Mouse (Mus musculus) spleen, adult 18-20 months (tissue): ENCODE data around the gene Cadps2.

Source experiments
- DNase-seq, 2 experiments: peaks; one replicate each; pipeline ENCODE4 v3.0.0; 2022; ENCODE audit warnings: mixed read lengths in 2 of 2

Cadps2 gene

DNA sequence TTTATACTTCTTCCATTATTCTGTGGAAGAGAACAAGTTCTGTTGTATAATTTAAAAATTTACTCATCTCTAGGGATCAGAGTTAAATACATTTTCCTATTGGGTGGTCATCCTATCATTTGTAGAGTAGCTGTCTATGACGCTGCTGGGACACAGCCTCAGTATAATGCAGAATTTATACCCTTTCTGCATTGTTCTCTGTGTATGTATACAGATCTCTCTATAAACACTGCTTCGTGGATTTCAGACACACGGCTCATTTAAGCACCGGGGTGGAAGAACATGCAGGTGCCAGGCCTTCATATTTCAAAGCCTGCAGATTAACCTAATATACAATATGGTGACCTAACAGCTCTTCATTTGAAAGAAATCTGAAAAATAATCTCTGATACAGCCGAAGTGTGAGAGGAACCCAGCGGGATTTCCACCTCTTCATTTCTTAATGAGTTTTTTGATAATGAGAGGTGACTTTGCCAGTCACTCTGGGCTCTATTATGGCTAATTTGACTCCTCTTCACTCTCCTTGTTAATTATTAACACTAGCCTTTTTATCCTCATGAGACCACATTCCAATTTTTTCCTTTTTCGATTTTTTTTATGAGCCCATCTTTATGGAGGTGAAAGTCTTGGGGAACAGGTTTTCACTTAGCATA is 501.7 kb downstream of the Cadps2 start:
- no peak for DNase-seq

- DNase-seq, result no peak
Measured at GRCm38 (mm10) chr6:23314945-23315344, 524.3 kb downstream of the Cadps2 start.

DNA sequence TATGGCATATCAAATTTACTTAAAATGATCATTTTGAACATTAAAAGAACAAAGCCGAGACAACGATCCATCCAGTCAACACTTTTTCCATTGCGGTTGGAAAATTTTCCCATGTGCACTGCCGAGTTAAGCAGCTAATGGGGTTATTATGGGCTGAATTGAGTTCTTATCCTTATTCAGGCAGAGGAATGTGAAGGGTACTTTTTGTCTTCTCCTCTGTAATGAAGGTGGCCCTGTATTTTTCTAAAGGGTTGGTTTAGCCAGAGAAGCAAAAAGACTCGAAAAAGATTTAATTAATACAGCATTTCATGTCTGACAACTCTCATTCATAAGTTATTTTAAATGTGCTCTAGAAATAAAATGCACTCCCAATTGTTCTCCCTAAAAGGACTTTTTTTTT is 524.9 kb downstream of the Cadps2 start:
- no peak for DNase-seq

- DNase-seq, result no peak
Measured at GRCm38 (mm10) chr6:23306046-23306445, 533.2 kb downstream of the Cadps2 start.

DNA sequence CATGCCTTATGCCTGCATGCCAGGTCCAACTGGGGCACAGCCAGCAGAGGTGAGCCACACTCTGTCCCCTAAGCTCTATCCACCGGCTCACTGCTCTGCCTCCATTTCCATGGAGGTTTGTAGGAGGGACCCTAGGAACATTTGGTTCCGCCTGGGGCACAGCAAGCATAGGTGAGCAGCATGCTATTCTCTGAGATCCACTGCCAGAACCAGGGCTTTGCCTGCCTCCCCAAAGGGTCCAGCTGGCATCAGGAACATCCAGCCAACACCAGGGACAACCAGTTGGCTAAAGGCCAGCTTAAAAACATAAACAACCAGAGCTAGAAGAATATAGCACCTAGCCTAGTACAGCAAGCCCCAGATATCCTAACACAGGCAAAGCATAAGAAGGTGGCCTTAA is 540.6 kb downstream of the Cadps2 start:
- no peak for DNase-seq

GRCm38 (mm10) chr6:23294685-23295084 is 544.5 kb downstream of the Cadps2 start:
- DNase-seq, result no peak

DNA sequence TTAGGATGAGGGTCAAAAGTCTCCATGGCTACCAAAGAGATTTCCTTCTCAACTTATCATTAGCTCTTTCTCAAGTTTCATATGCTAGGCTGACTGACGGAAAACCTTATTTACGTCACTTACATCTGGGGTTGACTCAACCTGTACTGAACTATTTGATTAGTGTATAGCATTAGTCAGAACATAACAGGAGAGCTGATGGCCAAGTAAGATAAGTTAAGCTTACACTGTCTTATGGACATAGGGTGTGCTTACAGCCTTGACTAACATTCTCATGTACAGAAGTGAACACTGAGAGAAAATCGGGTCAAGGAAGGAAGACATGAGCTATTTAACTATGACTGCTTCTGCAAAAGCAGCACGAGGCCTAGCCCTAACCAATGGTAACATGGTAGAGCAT is 550.5 kb downstream of the Cadps2 start:
- DNase-seq, result no peak

DNA sequence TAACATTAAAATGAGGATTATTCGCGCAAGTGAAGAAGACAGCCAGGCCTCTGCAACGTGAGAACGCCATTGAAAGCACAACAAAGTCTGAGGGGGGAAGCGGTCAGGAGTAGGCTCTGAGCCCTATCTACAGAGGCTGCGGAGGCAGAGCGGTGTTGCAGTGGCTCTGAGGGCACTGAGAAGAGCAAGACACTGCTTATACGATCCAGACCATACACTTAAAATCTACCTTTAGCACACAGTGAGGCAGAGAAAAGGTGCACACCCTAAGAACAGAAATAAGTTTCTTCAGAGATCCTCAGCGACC is 557.8 kb downstream of the Cadps2 start:
- no peak for DNase-seq

DNA sequence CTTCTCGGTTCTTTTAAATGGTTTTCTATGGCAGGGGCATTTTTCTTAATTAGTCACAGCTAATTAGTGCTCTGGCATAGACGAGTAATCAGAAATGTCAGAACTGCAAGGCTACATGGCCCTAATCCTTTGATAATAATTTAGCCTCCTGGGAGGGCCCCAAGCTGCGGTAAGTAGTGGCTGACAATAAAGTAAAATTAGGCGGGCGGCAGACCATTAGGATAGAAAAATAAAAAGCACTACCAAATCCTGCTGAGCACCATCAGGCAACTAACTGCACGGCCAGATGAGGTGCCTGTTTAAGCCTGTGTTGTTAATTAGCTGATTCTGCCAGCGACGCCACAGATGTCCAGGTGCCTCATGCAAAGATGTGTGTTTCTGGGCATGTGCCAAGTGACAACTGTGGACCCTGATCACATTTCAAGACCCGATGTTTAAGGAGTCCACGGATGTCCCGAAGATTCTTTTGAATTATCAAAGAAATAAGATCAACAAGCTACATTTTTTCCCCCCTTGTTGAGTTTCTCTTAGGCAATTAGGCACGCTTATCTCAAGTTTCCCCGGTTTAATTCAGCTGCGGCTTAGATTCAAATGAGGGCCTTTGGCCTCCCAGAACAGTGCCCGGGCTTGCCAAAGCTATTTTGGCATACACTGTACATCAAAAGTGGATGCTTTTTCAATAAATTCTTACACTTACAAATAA is 558.3 kb downstream of the Cadps2 start:
- no peak for DNase-seq

- no peak for DNase-seq
Measured at GRCm38 (mm10) chr6:23273483-23273882, 565.7 kb downstream of the Cadps2 start.

- DNase-seq, result no peak
Measured at GRCm38 (mm10) chr6:23272979-23273378, 566.2 kb downstream of the Cadps2 start.

DNA sequence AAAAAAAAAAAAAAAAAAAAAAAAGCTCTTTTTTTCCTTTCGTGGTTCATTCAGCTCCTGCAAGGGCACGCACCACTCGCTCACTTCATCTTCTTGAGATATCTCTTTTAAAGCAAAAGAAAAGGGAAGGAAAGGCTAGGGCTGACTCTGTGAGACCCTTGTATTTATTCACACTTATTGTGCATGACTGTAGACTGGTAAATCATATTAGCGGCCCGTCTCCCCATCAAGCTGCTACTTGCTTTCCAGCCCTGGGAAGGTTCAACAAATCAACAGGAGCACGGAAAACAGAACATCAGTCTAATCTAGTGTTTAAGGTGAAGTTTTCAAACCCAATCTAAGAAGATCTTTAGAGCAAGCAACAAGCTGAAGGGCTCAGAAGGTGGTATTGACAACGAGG is 566.7 kb downstream of the Cadps2 start:
- DNase-seq, result no peak

DNA sequence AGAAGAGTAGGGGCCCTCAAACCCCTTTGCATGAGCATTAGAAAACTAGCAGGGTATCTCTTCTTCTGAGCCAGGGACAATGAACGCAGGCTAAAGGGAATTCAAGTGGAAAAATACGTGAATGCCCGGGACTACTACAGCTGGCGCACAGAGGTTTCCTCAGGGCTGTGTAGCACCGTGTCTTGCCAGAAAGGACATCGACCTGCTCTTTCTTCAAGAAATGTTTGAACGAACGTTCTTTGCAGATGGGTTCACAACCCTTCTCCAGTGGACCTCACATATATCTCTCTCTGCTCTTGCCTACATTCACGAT is 578.5 kb downstream of the Cadps2 start:
- DNase-seq, result no peak

GRCm38 (mm10) chr6:23260016-23260737 is 579.0 kb downstream of the Cadps2 start:
- no peak for DNase-seq

GRCm38 (mm10) chr6:23257981-23258380 is 581.2 kb downstream of the Cadps2 start:
- DNase-seq, result no peak

DNA sequence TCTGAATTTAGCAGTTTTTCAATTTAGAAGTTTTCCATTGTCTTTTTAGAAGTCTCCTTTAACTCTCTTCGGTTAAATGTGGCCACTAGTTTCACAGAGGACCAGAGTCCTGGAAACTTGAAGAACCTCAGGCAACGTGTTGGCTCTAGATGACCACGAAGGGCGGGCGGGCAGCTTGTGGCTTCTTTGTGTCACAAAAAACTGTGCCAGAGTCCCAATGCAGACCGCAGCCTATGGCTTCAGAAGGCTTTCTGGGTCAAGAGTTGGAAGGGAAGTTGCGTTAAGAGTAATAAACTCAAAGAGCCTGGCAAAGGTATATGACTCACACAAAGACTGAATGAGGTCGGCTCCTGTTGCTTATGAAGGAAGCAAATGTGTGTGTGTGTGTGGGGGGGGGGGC is 584.1 kb downstream of the Cadps2 start:
- no peak for DNase-seq

- no peak for DNase-seq
Measured at GRCm38 (mm10) chr6:23254644-23255043, 584.6 kb downstream of the Cadps2 start.

DNA sequence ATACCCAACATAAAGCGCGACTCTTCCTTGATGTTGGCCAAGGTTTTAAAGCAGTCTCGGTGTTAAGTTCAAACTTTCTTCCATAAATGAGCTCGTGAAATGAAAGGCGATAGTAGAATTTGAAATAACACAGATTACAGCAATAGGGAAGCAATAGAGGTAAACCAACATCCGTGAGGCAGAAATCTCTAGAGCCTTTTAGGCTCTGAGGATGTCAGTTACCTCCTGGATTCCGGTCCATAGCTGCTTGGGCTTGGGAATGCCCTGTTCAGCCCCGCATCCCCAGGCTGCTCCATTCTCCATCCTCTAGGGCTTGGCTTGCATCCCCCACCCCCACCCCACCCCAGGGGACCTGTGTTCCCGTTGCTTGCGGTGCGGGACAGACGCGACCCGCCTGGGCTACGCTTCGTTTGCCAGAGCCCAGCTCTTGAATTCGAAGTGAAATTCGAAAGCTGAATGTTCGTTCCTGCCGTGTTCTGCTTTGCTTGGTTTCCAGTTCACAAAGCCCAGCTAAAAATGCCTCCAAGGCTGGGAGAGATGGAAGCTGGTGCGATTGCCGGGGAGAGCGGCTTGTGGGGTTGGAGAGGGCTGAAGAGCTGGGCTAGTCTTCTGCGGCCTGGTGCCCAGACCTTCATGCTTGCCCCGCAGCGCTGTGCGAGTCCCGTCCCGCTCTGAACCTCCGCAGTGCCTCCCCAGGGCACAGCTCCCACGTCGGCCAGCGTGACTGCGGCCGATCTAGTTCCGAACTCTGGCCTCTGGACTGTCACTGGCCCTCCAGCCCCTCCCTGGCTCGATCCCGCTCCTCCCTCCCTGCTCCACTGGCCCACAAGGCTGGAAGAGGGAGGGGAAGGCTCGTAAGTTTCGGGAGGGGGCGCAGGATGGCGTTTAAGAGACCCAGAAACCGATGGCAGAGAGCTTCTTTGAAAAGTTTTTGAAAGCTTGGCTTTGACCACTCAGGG is 585.6 kb downstream of the Cadps2 start:
- no peak for DNase-seq

DNA sequence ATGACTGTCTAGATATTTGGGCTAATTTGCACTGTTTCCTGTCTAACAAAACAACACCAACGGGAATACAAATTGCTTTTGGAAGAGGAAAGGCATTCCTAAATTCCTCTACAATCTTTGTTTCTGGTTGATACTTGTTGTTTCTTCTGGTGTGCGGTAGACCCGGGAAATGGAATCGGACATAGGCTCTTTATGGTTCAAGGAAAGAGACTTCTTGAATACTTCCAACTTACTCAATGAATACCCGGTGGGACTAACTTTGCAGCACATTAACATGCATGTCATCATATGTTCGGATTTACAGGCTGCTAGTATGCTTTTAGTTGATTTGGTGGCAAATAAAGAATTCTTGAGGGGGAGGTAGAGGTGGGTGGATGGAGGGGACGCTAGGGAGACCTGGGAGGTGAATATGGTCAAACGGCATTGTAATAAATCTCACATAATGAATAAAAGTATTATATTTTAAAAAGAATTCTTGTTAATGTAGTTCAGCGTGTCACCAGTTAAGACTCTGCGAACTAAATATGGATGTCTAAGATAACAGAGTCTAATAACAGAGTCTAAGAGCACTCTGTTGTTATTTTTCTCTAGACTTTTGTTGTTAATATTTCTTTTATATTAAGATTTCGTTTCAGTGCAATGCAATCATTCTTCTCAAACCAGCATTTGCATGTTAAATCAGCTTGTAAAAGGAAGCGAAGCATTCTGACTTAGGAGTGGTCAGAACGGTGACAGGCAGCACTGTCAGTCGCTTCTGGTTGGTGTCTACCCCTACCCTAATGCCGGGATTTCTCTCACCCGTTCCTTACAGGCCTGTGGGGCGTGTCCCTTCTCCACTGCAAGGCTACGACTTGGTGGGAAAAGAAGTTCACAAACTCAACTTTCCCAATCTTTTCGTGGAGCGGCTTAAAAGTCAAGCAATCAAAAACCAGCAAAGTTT is 586.8 kb downstream of the Cadps2 start:
- no peak for DNase-seq

- DNase-seq, result no peak
Measured at GRCm38 (mm10) chr6:23251431-23251830, 587.8 kb downstream of the Cadps2 start.

DNA sequence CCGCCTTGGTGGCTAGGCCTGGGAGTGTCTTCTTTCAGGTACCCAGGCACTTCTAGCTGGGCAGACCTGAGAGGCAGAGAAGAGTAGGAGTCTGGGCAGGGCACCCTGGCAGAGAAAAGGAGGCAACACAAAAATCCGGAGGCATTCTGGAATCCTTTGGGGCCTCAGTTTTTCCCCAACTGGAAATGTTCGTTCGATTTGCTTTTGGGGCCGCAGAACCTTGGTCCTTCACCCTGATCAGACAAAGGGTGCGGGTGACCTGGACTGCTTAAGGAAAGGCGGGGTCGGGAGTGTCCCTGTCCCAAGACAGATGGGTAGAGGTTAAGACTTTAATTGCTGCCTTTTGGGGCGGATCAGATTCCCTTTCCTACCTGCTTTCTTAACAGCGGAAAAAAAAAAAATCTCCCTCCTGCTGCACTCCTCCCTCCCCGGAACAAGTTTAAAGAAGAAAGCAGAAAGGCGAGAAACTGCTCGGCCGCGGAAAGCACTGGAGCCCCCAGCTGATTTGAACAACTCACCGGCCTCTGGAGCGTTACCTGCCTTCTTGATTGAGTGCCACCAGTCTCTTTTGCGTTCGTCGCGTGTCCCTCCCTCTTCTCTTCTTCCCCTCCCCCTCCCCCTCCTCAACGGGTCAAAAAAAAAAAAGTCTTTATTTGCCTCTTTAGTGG is 588.8 kb downstream of the Cadps2 start:
- DNase-seq, result no peak
